Mouse (Mus musculus) kidney, postnatal 4 days (tissue): ENCODE results near the gene Wbp2.
"Not testable (repeated sequence)": the region's sequence is repeated elsewhere in the genome, so short reads cannot be mapped to it uniquely, and the experiment has no call there.

ENCODE experiments used
- DNase-seq, 2 experiments: peaks; one replicate each; pipeline ENCODE4 v3.0.0; 2021; ENCODE audit warnings: mixed read lengths in 2 of 2

Gene Wbp2

DNA sequence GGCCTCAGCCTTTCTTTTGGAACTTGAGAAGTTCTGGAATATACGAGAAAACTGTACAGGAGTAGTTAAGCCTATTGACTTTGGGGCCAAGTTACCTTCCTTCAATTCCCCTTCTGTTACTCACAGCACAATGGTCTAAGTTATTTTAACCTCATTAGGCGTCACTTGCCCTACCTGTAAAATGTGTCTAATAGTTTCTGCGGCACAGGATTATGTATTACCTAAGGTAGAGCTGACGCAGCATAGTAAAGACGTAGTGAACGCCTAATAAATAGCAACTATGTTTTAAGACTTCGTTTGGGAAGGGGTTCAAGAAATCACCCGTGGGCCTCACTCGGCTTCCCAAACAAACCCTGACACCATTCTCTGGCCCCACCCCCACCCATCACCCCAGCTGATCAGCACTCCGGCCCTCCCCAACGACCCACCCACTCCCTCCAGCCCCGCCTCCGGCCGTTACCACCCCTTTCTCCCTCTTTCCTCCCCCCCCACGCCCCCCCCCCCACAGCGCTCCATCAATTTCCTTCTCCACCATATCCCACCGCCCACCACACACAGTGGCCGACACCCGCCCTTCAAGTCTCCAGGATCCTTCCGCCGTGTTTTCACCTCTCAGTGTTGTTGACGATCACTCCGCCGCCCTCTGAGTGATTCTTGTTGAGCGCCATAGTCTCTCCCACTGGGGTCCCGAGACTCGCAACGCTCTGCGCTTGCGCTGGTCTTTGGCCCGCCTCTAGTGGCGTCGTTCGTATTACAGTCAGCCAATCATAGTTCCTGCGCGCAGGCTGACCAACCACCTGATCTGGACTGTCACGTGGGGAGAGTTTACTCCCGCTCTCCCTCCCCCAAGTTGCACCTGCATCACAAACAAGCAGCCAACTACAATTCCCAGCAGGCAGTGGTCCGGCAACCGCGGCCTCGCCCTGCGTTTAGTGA is at the start of gene Wbp2:
Gene Wbp2 (minus strand): TSS at position 738 of the 936 bp plus-strand sequence.
- peak; percentile 98 to 99 for DNase-seq

- DNase-seq, result no peak
Measured at GRCm38 (mm10) chr11:116134171-116134570, 47.4 kb upstream of the Wbp2 start.

GRCm38 (mm10) chr11:116133497-116133896 is 46.7 kb upstream of the Wbp2 start:
- no peak for DNase-seq

GRCm38 (mm10) chr11:116132366-116133333 is 45.9 kb upstream of the Wbp2 start:
- DNase-seq, result peak; percentile 14 to 34

- DNase-seq, result no peak
Measured at GRCm38 (mm10) chr11:116131349-116132170, 44.8 kb upstream of the Wbp2 start.

- peak; percentile 93 to 96 for DNase-seq
Measured at GRCm38 (mm10) chr11:116130488-116131205, 43.9 kb upstream of the Wbp2 start, which contains the start of gene Trim65. Gene Trim65, minus strand, starts transcription at chr11:116131128.

- no peak for DNase-seq
Measured at GRCm38 (mm10) chr11:116129993-116130487, 43.2 kb upstream of the Wbp2 start.

- no peak for DNase-seq
Measured at GRCm38 (mm10) chr11:116129091-116129790, 42.4 kb upstream of the Wbp2 start.

DNA sequence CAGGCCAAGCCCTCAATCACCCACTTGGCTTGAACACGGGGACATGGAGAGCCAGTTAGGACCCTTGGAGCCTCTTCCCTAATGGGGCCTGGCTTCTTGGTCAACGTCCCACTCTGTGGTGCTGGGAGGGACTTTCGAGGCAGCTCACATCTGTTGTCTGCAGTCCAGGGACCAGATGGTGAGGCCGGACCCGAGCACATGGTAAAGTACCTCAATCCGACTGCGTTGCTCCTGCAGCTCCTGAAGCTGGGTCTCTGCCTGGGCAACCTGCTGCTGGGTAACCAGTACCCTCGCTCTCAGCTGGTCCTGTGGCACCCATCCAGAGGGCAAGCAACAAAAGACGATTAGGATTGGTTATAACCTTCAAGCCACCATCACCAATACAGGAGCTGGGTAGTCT is 41.2 kb upstream of the Wbp2 start:
- peak; percentile 34 to 46 for DNase-seq

GRCm38 (mm10) chr11:116127156-116127980 is 40.6 kb upstream of the Wbp2 start, which contains the start of gene Trim47:
Gene Trim47, minus strand, starts transcription at chr11:116127210.
- DNase-seq, result peak; percentile 94 to 96

DNA sequence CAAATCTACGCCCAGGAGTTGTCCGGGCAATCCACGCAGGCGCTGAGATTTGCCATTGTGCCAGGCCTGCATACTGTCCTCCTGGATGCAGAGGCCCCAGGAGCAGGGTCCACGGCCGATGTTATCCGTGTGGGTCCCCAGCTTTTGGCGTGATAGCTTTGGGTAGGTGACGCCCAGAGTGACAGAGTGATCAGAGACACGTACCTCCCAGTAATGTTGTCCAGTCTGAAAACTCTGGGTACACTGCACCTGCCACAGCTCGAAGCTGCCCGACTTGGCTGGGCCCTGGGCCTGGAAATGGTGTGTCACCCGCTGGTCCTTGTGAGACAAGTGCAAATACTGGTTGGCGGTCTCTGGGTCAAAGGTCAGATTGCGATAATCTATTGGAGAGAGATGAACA is 39.5 kb upstream of the Wbp2 start:
- no peak for DNase-seq

- DNase-seq, result not testable (repeated sequence)
Measured at GRCm38 (mm10) chr11:116121731-116122245, 35.0 kb upstream of the Wbp2 start.

DNA sequence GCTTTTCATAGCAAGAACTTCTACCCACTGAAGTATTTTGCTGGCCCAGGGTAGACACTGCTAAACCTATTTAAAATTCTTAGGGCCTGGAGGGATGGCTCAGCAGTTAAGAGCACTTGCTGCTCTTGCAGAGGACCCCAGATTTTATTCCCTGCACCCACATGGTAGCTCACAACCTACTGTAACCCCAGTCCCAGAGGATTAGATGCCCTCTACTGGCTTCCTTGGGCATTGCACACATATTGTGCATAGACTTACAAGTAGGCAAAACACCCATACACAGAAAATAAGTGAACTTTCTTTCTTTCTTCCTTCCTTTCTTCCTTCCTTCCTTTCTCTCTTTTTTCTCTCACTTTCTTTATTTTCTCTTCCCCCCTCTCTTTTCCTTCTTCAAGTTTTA is 31.0 kb upstream of the Wbp2 start:
- DNase-seq, result peak; percentile 49 to 54

GRCm38 (mm10) chr11:116117241-116117640 is 30.4 kb upstream of the Wbp2 start:
- DNase-seq, result no peak

DNA sequence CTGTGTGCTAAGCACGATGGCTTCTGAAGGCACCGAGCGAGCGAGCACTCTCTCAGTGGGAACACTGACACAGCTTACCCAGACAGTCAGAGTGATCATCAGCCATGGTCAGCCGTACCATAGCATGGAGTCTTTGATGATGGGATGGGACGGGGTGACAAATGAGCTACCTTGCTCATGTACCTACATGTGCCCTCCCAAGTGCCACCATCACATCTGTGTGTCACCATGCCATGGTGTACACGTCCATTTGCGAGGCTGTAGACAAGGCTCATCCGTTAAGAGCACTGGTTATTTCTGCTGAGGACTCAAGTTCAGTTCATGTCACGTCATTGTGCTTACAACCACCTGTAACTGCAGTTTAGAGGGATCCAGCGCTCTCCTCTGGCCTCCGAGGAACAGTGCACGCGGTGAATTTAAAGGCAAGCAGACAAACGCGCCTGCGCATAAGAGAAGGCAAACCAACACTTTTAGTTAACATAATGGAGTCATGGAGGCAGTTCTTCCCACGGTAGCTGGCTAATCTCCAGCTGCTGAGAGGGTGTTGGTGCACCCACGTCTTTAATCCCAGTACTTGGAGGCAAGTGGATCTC is 24.9 kb upstream of the Wbp2 start:
- peak; percentile 45 to 59 for DNase-seq

- DNase-seq, result no peak
Measured at GRCm38 (mm10) chr11:116111067-116111466, 24.3 kb upstream of the Wbp2 start.

GRCm38 (mm10) chr11:116110540-116110939 is 23.7 kb upstream of the Wbp2 start:
- no peak for DNase-seq

DNA sequence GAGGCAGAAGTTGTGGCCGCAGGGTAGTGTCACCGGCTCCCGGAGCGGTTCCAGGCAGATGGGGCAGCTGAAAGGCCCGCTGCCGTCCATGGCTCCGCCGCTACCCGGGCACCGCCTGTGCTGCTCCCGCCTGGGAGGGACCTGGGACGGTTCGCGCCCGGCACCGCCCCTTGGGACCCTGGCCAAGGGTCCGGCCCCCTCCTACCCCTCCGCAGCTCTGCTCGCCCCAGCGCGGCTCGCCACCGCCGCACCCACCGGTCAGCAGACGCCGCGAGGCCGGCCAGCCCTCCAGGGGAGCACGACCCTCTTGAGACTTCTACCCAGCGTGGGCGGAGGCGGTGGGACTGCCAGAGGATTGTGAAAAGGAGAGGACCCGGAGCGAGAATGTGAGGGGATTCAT is 23.3 kb upstream of the Wbp2 start:
- peak; percentile 82 to 87 for DNase-seq
